Mouse (Mus musculus) hindbrain, embryonic 12.5 days (tissue): ENCODE measurements at regions not wholly inside any gene's neighbourhood (a gene's known extent, or its start where the extent isn't known, plus 50 kb on each side); places are given as distances from the start of the nearest gene placed in this dataset.

ENCODE experiments used
- ATAC-seq: fragments of 200-750 bp; cut with Nextera tagmentation; 2 replicates; pipeline ENCODE4 v1.8.0; 2017; ENCODE audit warnings: moderate TSS enrichment; ENCODE audit not compliant: low FRiP score
- H3K27ac ChIP-seq: fragments of 300-500 bp; sonication (generic); 2 replicates; pipeline ENCODE4 v1.5.1; 2016; ENCODE audit warnings: mild to moderate bottlenecking
- H3K27me3 ChIP-seq: fragments of 300-500 bp; sonication (generic); 2 replicates; pipeline ENCODE4 v1.6.1; 2016; ENCODE audit warnings: mild to moderate bottlenecking
- H3K36me3 ChIP-seq: fragments of 300-500 bp; sonication (generic); 2 replicates; pipeline ENCODE4 v1.6.1; 2016; ENCODE audit warnings: mild to moderate bottlenecking
- H3K4me1 ChIP-seq: fragments of 300-500 bp; sonication (generic); 2 replicates; pipeline ENCODE4 v1.6.1; 2016
- H3K4me2 ChIP-seq: fragments of 300-500 bp; sonication (generic); replicated peaks from 2 replicates; pipeline ENCODE4 v1.6.1; 2016; ENCODE audit warnings: mild to moderate bottlenecking
- H3K4me3 ChIP-seq: fragments of 300-500 bp; sonication (generic); 2 replicates; pipeline ENCODE4 v1.5.1; 2016; ENCODE audit warnings: mild to moderate bottlenecking
- H3K9ac ChIP-seq: fragments of 300-500 bp; sonication (generic); 2 replicates; pipeline ENCODE4 v1.6.1; 2016; ENCODE audit warnings: mild to moderate bottlenecking, moderate library complexity
- H3K9me3 ChIP-seq: fragments of 300-500 bp; sonication (generic); replicated peaks from 2 replicates; pipeline ENCODE4 v1.6.1; 2016; ENCODE audit warnings: mild to moderate bottlenecking
- whole genome bisulfite sequencing: fragments of 180-500 bp; shearing (Covaris S2); methylation state at CpG from one replicate; pipeline ENCODE4 v1.1.7; 2016; 5-methylcytosine and 5-hydroxymethylcytosine counted together

- Histone ChIP-seq H3K4me3 (no peak overlapping the region), H3K4me2 (no peak overlapping the region), H3K4me1 (no peaks in the 10 kb centered on the region), H3K9me3 (no peaks in the 10 kb centered on the region; the same call in 1 of the 2 replicates), H3K9ac (no peak overlapping the region), H3K27ac (no peak overlapping the region), H3K27me3 (no peaks in the 10 kb centered on the region), H3K36me3 (no peaks in the 10 kb centered on the region)
- no peak for ATAC-seq
- 82% methylated on average over 1 of the region's 1 CpGs for WGBS
Measured at GRCm38 (mm10) chr9:85581028-85581595, 168.0 kb downstream of the Ibtk start.

DNA sequence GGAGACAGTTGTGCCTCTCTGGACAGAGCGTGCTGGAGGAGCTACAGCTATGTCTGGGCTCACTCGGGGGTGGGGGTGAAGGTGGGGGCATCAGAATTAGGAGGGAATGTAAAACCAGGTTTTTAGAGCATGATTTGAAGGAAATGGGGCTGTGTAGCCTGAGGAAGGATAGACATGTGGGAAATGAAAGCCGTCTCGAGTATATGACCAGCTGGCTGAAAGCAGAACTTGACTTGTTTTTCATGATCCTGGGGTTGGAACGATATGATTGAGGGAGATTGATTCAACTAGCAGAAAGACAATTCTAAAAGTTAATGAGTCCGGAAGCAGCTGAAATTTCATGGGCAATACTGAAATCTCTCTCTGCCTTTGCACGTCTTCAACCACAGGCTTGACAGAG, 171.3 kb downstream of the Ibtk start:
- no peak for ATAC-seq
- no peaks in the 10 kb centered on the region for H3K36me3 ChIP-seq
- WGBS: 96% methylated on average over 7 of the region's 7 CpGs
- H3K9ac ChIP-seq: no peak overlapping the region
- no peak overlapping the region for H3K27ac ChIP-seq
- no peak overlapping the region for H3K4me3 ChIP-seq
- no peaks in the 10 kb centered on the region for H3K27me3 ChIP-seq
- H3K4me2 ChIP-seq: no peak overlapping the region
- H3K4me1 ChIP-seq: no peaks in the 10 kb centered on the region
- no peaks in the 10 kb centered on the region for H3K9me3 ChIP-seq

- H3K9ac ChIP-seq: no peak overlapping the region
- H3K4me3 ChIP-seq: no peak overlapping the region
- H3K27ac ChIP-seq: no peak overlapping the region
- H3K4me2 ChIP-seq: no peak overlapping the region
- H3K4me1 ChIP-seq: no peaks in the 10 kb centered on the region
- WGBS: 94% methylated on average over 1 of the region's 1 CpGs
- no peaks in the 10 kb centered on the region for H3K9me3 ChIP-seq
- no peak for ATAC-seq
- no peaks in the 10 kb centered on the region for H3K36me3 ChIP-seq
- no peaks in the 10 kb centered on the region for H3K27me3 ChIP-seq
Measured at GRCm38 (mm10) chr9:85577338-85577737, 171.8 kb downstream of the Ibtk start.

GRCm38 (mm10) chr9:85568877-85569276, 180.3 kb downstream of the Ibtk start:
- no peaks in the 10 kb centered on the region for H3K9me3 ChIP-seq
- H3K36me3 ChIP-seq: no peaks in the 10 kb centered on the region
- 86% methylated on average over 8 of the region's 8 CpGs for WGBS
- H3K4me3 ChIP-seq: no peak overlapping the region
- H3K27me3 ChIP-seq: no peaks in the 10 kb centered on the region
- H3K4me2 ChIP-seq: no peak overlapping the region
- no peak for ATAC-seq
- no peak overlapping the region for H3K27ac ChIP-seq
- H3K9ac ChIP-seq: no peak overlapping the region
- H3K4me1 ChIP-seq: no peaks in the 10 kb centered on the region

DNA sequence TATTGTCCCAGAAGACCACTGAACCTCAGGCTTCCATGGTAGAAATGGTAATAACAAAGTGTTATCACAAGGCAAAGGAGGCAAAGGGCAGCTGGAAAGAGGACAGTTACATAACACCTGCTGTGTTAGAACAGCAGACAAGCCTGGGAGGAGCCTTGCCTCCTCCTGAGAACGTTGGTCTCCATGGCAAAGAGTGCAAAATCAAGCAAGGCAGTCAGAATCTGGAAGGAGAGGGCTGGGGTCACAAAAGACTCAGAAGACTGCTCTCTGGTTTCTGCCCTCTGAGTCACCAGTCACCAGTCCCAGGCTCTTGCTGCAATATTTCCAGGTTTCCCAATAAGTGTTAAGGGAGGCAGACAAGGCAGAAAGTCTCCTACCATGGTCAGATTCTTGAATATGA, 197.3 kb downstream of the Ibtk start:
- H3K9ac ChIP-seq: no peak overlapping the region
- H3K9me3 ChIP-seq: no peaks in the 10 kb centered on the region
- H3K4me3 ChIP-seq: no peak overlapping the region
- H3K4me1 ChIP-seq: no peaks in the 10 kb centered on the region
- no peak overlapping the region for H3K4me2 ChIP-seq
- no peak for ATAC-seq
- 15% methylated on average over 1 of the region's 1 CpGs for WGBS
- no peaks in the 10 kb centered on the region for H3K36me3 ChIP-seq
- H3K27ac ChIP-seq: no peak overlapping the region
- no peaks in the 10 kb centered on the region for H3K27me3 ChIP-seq

GRCm38 (mm10) chr9:85550455-85550854, 198.7 kb downstream of the Ibtk start:
- Histone ChIP-seq H3K27ac (no peak overlapping the region), H3K9me3 (no peaks in the 10 kb centered on the region), H3K4me2 (no peak overlapping the region), H3K27me3 (no peaks in the 10 kb centered on the region), H3K9ac (no peak overlapping the region), H3K36me3 (no peaks in the 10 kb centered on the region), H3K4me3 (no peak overlapping the region), H3K4me1 (no peaks in the 10 kb centered on the region)
- 99% methylated on average over 3 of the region's 3 CpGs for WGBS
- ATAC-seq: no peak

DNA sequence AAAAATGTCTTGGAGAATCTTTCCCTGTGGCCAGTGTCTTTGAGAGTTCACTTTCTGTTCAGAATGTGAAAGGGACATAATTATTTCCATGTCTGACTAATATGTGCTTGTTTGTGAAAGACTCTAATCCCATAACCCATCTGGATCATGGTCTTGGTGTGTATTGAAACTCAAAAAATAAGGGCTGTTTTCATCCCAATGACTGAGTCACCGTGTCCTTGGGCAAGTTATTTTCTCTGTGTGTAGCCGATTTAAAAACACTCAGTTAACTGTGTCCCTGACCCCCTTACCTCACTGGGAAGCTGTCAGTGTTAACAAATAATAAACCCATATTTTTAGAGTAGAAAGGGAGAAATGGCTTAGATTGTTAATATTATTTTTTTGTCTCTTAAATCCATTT, 202.9 kb downstream of the Ibtk start:
- Histone ChIP-seq H3K27me3 (no peaks in the 10 kb centered on the region), H3K36me3 (no peaks in the 10 kb centered on the region), H3K4me3 (no peak overlapping the region), H3K4me1 (no peaks in the 10 kb centered on the region), H3K9me3 (no peaks in the 10 kb centered on the region), H3K9ac (no peak overlapping the region), H3K4me2 (no peak overlapping the region), H3K27ac (no peak overlapping the region)
- no peak for ATAC-seq
- WGBS: 73% methylated on average over 2 of the region's 2 CpGs

DNA sequence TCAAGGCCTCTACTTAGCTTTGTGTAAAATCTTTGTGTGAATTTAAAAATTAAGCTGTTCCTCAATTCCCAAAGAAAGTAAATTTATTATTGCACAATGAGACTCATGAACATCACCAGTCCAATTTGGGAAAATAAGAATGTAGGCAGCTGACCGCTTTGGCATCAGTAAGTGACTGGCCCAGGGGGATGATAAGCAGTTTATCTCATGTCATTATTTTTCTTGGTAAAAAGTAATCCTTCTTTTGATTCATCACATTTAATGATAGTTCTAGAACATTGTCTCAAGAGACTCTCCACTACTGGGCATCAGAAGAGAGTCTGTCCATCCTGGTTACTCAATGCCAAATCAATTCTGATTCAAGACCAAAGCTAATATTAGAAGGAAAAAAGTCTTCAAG, 203.6 kb downstream of the Ibtk start:
- Histone ChIP-seq H3K4me3 (no peak overlapping the region), H3K27me3 (no peaks in the 10 kb centered on the region), H3K9me3 (no peaks in the 10 kb centered on the region), H3K9ac (no peak overlapping the region), H3K4me1 (no peaks in the 10 kb centered on the region), H3K4me2 (no peak overlapping the region), H3K36me3 (no peaks in the 10 kb centered on the region), H3K27ac (no peak overlapping the region)
- no peak for ATAC-seq
- WGBS: 87% methylated on average over 1 of the region's 1 CpGs

DNA sequence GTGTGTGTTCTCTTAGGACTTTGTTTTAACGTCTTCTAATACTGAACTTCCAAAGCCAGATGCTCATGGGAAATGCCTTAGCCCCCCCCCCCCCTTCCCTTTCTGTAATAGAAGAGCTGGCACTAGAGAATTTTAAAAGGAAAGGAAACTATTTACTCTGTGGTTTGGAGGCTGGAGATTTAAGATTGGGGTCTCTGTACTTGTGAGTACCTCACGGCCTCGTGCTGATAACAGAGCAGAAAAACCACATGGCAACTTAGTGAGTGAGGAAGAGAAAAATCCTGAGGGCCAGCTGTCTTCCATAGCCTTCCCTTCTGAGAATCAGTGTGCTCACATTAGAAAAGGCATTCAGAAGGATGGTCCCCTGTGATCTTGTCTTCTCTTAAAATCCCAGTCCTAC, 210.6 kb downstream of the Ibtk start:
- 86% methylated on average over 3 of the region's 3 CpGs for WGBS
- Histone ChIP-seq H3K9ac (no peak overlapping the region), H3K27ac (no peak overlapping the region), H3K4me3 (no peak overlapping the region), H3K9me3 (no peaks in the 10 kb centered on the region), H3K4me2 (no peak overlapping the region), H3K36me3 (no peaks in the 10 kb centered on the region), H3K4me1 (no peaks in the 10 kb centered on the region), H3K27me3 (no peaks in the 10 kb centered on the region)
- no peak for ATAC-seq

GRCm38 (mm10) chr9:85528421-85528820, 201.3 kb upstream of the Tent5a start:
- H3K36me3 ChIP-seq: no peaks in the 10 kb centered on the region
- no peaks in the 10 kb centered on the region for H3K9me3 ChIP-seq
- H3K4me2 ChIP-seq: no peak overlapping the region
- WGBS: 89% methylated on average over 3 of the region's 3 CpGs
- no peaks in the 10 kb centered on the region for H3K4me1 ChIP-seq
- no peak overlapping the region for H3K4me3 ChIP-seq
- no peak for ATAC-seq
- no peak overlapping the region for H3K27ac ChIP-seq
- H3K9ac ChIP-seq: no peak overlapping the region
- no peaks in the 10 kb centered on the region for H3K27me3 ChIP-seq

DNA sequence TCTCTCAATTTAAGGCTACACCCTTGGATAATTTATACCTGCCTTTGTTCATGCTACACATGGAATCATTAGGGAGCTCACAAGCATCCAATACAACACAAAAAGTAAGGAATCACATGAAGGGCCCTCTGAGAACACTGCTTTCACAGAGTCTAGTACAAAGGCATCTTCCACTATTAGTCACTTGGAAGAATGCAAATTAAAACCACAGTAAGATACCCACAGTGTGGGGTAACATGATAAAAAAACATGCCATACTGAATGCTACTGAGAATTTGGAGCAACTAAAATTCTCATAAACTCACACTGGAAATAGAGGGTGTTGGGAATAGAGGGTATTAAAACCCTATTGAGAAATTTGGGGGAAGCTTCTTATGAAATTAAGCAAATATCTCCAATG, 197.6 kb upstream of the Tent5a start:
- Histone ChIP-seq H3K27me3 (no peaks in the 10 kb centered on the region), H3K9me3 (no peaks in the 10 kb centered on the region), H3K36me3 (no peaks in the 10 kb centered on the region), H3K4me1 (no peaks in the 10 kb centered on the region), H3K4me3 (no peak overlapping the region), H3K27ac (no peak overlapping the region), H3K4me2 (no peak overlapping the region), H3K9ac (no peak overlapping the region)
- no peak for ATAC-seq

GRCm38 (mm10) chr9:85521342-85521741, 194.2 kb upstream of the Tent5a start:
- H3K4me3 ChIP-seq: no peak overlapping the region
- 93% methylated on average over 2 of the region's 2 CpGs for WGBS
- no peak overlapping the region for H3K27ac ChIP-seq
- no peak for ATAC-seq
- no peak overlapping the region for H3K4me2 ChIP-seq
- H3K27me3 ChIP-seq: no peaks in the 10 kb centered on the region
- no peaks in the 10 kb centered on the region for H3K4me1 ChIP-seq
- H3K9ac ChIP-seq: no peak overlapping the region
- no peaks in the 10 kb centered on the region for H3K36me3 ChIP-seq
- no peaks in the 10 kb centered on the region for H3K9me3 ChIP-seq

GRCm38 (mm10) chr9:85520941-85521340, 193.8 kb upstream of the Tent5a start:
- H3K4me3 ChIP-seq: no peak overlapping the region
- ATAC-seq: no peak
- H3K4me1 ChIP-seq: no peaks in the 10 kb centered on the region
- H3K27ac ChIP-seq: no peak overlapping the region
- no peaks in the 10 kb centered on the region for H3K27me3 ChIP-seq
- no peaks in the 10 kb centered on the region for H3K9me3 ChIP-seq
- H3K36me3 ChIP-seq: no peaks in the 10 kb centered on the region
- no peak overlapping the region for H3K9ac ChIP-seq
- 85% methylated on average over 6 of the region's 6 CpGs for WGBS
- H3K4me2 ChIP-seq: no peak overlapping the region
